Mouse (Mus musculus): Measurements from ENCODE around the gene Syne4.

Gene Syne4

DNA sequence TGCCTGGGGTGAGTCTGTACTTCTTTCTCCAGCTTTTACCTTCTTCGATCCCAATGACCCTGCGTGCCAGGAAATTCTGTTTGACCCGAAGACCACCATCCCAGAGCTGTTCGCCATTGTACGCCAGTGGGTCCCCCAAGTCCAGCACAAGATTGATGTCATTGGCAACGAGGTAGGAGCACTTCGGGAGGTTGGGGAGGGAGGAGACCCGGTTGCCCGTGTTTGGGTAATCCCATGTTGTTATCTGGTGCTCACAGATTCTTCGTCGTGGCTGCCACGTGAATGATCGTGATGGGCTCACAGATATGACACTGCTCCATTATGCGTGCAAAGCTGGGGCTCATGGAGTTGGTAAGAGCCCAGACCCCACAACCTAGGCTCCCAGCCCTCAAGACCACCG, 17.8 kb upstream of the Syne4 start:
- DNase-seq (ENCODE audit: low spot score in 2 of 2): no peak

DNA sequence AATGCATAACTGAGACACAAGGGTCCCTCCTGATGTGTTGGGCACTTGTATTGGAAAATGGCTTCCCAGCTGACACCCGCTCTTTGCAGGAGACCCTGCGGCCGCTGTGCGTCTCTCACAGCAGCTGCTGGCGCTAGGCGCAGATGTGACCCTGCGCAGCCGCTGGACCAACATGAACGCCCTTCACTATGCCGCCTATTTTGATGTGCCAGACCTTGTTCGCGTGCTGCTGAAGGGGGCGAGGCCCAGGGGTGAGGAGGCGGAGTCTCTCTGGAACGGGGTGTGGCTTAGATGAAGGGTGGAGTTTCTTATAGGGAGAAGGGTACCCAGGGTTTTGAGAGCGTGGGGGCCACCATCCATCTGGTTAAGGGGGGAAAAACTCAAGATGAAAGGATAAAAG, 17.3 kb upstream of the Syne4 start:
- no peak for DNase-seq (ENCODE audit: low spot score in 2 of 2)

GRCm38 (mm10) chr7:30300914-30301313, 13.7 kb upstream of the Syne4 start:
- no peak for DNase-seq (ENCODE audit: low spot score in 2 of 2)

GRCm38 (mm10) chr7:30306083-30306779, 8.4 kb upstream of the Syne4 start:
- no peak for DNase-seq (ENCODE audit: low spot score in 2 of 2)

- DNase-seq (ENCODE audit: low spot score in 2 of 2): peak; percentile 94 to 97
Measured at GRCm38 (mm10) chr7:30308076-30309005, 6.3 kb upstream of the Syne4 start, which contains the start of gene Alkbh6. Alkbh6 (plus strand) TSS chr7:30308717.

GRCm38 (mm10) chr7:30309395-30310129, 5.0 kb upstream of the Syne4 start:
- no peak for DNase-seq (ENCODE audit: low spot score in 2 of 2)

DNA sequence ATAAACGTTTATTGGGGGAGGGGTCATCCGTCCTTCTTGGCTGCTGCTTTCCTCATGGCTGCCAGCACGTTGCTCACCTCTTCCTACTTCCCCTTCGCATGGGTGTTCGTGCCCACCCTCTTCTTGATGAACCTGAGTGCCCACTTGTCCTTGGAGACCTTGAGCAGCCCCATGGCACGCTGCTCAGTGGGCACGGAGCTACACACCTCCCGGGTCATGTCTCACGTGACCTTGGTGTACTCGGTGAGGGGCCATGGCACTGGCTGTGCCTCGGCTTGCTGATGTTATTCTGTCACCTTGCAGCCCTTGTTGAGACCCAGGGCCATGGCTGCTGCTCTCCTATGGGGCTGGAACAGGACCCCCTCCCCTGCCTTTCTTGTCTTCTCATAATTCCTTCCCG, 4.5 kb upstream of the Syne4 start:
- DNase-seq (ENCODE audit: low spot score in 2 of 2): no peak

- no peak for DNase-seq (ENCODE audit: low spot score in 2 of 2)
Measured at GRCm38 (mm10) chr7:30313666-30314320, 814 bp upstream of the Syne4 start.

GRCm38 (mm10) chr7:30315559-30316529, 1.2 kb downstream of the Syne4 start:
- no peak for DNase-seq (ENCODE audit: low spot score in 2 of 2)

DNA sequence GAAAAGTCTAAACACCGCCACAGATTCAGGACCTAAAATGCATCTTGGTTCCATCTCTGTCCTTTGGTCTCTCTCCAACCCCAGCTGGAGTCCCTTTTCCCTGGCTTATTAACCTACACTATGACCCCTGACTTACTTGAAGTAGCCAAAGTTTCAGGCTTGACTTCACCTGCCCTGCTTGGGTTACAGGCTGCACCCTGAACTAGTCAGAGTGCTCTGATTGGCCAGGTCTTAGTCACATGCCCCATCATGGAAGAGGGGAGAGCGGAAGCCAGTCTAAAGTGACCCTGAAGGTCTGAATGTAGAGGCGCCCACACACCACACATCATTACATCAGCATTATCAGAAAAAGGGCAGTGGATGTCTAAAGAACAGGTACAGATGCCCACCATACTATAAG, 3.5 kb downstream of the Syne4 start:
- no peak for DNase-seq (ENCODE audit: low spot score in 2 of 2)

GRCm38 (mm10) chr7:30320946-30321345, 6.3 kb downstream of the Syne4 start:
- DNase-seq (ENCODE audit: low spot score in 2 of 2): no peak

DNA sequence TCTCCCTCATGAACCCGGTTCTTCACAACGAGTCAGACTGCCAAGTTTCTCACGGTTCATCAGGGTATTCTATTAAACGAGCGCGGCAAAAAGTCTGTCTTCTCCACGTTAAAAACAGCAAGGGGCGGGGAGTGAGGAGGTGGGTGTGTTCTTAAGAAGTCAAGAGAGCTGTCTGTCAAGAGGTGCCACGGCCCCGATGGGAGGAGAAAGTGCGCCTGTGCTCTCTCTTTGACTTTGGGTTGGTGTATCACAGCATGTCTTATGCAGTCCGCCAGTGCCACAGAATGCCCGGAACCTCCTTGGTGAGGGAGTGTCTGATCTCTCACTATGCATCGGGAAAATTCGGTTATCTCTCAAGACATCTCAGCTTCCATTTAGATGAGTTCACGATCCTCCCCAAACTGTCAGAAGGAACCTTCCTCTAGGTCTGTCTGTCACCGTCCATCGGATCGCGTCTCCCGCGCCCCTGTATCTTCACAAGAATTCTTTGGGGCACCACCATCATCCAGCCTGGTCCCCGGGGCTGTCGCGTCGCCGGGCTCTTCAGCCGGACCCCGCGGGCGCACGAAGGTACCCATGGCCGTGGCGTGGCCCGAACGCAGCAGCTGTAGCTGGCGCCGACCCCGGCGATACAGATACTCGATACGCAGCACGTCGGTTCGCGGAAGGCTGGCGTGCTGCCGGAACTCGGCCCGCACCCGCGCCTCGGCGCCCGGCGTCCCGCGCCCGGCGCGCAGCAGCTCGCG, 7.1 kb downstream of the Syne4 start, which contains the start of gene E130208F15Rik:
Gene E130208F15Rik, plus strand, starts transcription at position 202 of the 746 bp plus-strand sequence.
- DNase-seq (ENCODE audit: low spot score in 2 of 2): peak; percentile 67 to 78

DNA sequence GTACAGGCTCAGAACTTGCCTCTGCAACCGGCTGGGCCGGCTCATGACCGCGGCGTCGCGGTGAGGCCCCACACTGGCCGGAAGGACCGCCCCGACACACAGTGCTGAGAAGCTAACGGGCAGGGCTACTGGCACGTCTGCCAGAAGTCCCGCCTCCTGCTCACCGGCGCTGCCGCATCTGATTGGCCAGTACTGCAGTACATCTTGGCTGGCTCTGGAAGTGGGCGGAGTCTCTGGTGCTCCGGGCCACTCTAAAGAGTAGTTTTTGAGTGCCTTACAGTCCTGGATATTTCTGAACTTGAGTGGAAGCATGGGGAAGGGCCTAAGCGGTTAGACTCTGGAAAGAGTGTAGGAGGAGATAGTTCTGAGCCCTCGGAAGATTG, 7.7 kb downstream of the Syne4 start:
- peak; percentile 94 to 96 for DNase-seq (ENCODE audit: low spot score in 2 of 2)

DNA sequence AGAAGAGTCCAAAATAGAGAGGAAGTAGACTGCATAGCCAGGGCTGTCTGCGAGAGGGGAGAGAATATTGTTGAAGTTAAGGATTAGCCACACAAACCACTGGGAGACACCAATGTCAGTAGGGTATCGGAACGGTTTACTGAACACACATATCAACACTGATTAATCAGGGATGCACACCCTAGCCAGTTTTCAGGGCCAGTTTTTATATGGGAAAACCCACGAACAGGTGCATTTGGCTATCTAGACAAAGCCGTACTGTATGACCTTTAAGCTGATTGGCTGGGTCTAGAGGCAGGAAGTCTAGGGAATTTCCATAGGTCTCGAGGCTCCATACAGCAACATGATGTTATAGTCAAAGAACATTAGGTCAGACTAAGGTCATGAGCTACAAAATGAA, 8.3 kb downstream of the Syne4 start:
- DNase-seq (ENCODE audit: low spot score in 2 of 2): no peak

DNA sequence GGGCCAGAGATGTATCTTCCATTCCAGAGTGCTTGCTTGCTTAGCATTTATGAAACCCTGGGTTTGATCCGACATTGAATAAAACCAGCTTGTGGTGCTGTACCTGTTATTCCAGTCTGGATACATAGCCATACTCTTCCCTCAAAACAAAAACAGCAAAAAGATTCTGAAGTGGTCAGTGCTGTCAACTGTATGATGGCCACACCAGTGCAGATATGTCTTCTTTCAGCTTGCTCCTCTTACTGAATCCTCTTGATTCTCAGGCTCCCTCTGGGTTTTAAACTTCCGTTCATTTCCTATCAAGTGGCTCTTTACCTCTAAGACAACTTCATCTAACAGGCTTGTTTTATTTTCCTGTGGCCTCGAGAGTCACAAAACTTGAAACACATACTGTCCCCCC, 9.2 kb downstream of the Syne4 start, which contains the start of gene Sdhaf1:
Gene Sdhaf1, minus strand, starts transcription at position 101 of the 400 bp plus-strand sequence.
- DNase-seq (ENCODE audit: low spot score in 2 of 2): no peak

DNA sequence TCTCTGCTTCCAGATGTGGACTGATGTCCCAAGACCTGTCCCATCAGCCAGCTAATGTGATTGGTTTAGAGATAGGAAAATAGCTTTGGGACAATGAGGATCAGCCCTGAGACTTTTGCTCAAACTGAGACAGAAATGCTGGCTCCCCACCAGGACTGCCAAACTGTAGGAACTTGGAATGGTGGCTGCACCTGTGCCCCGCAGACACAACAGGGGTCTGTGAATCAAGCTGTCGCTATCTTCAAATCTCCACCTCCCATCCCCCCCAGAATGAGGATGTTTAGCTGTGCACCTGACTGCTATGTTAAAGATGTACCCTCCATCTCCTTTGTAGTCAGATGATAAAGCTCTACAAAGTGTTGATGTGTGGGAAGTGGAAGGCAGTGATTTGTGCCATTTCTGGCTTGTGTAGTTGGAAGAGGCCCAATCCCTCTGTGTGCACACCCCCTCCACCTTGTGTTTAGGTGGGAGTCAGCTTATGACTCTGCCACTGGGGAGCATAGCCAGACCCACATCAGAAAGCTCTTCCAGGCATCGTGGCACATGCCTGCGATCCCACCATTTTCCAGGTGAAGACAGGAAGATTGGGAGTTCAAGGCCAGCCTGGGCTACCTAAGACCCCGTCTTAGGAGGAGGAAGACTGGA, 9.8 kb downstream of the Syne4 start:
- peak; percentile 65 to 80 for DNase-seq (ENCODE audit: low spot score in 2 of 2)

DNA sequence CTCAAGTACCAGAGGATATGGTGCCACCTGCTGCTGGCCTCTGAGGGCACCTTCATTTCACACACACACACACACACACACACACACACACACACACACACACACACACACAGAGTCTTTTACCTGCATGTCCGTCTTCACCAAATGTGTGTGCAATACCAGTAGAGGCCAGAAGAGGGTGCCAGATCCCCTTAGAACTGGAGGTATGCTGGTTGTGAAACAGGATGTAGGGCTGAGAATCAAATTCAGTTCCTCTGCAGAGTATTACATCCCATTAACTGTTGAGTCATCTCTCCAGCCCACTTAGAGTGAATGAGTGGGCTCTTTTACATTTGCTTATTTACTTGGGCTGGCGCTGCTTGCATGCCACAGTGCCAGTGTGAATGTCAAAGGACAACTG, 10.8 kb downstream of the Syne4 start:
- DNase-seq (ENCODE audit: low spot score in 2 of 2): no peak

GRCm38 (mm10) chr7:30326427-30326826, 11.8 kb downstream of the Syne4 start:
- DNase-seq (ENCODE audit: low spot score in 2 of 2): no peak

- no peak for DNase-seq (ENCODE audit: low spot score in 2 of 2)
Measured at GRCm38 (mm10) chr7:30327140-30327539, 12.5 kb downstream of the Syne4 start.
